Mouse (Mus musculus) lung, postnatal 0 days (tissue): ENCODE results near the gene Arhgef40.

Experiments
- CTCF ChIP-seq: IDR thresholded peaks from 2 replicates; pipeline ENCODE4 v1.5.1; 2016; ENCODE audit warnings: antibody characterized with exemption, mild to moderate bottlenecking
- EP300 ChIP-seq: IDR thresholded peaks from 2 replicates; pipeline ENCODE4 v1.6.1; 2016; ENCODE audit warnings: antibody characterized with exemption, mild to moderate bottlenecking, control low read depth

GRCm38 (mm10) chr14:51939005-51939404, 45.5 kb upstream of the Arhgef40 start:
- TF ChIP-seq CTCF, result no peak
- TF ChIP-seq EP300, result no peak
